Mouse (Mus musculus) E14TG2a.4 (cell line): ENCODE measurements around the gene Clcn2.

ENCODE experiments used
- CTCF ChIP-seq: conservative IDR thresholded peaks from 2 replicates; pipeline ENCODE4 v1.5.1; 2014; ENCODE audit warnings: low read length
- NANOG ChIP-seq: IDR thresholded peaks from 2 replicates; pipeline ENCODE4 v1.6.1; 2014; ENCODE audit warnings: borderline replicate concordance, low read length, mixed read lengths
- POU5F1 ChIP-seq: IDR thresholded peaks from 2 replicates; pipeline ENCODE4 v1.6.1; 2014; ENCODE audit warnings: low read length, borderline replicate concordance

GRCm38 (mm10) chr16:20725750-20726149 lies 8.2 kb upstream of the Clcn2 start:
- no peak for TF ChIP-seq CTCF
- TF ChIP-seq NANOG = no peak
- TF ChIP-seq POU5F1 = no peak
